Mouse (Mus musculus): ENCODE data around the gene Scaf11. TPM values are rescaled to one million over a fixed set of nuclear protein-coding genes. Genes with fewer than 3 reads are reported as not detected.

Scaf11 gene
- polyA plus RNA-seq, 1 experiment from 2014 or later: 33.3 TPM

GRCm38 (mm10) chr15:96459741-96460450, 747 bp downstream of the Scaf11 start:
- H3K9ac ChIP-seq (ENCODE audit: low read depth, low read length): peak overlapping the region; percentile 100
- H3K4me3 ChIP-seq (ENCODE audit: low read depth, low read length): peak overlapping the region; percentile 96
- no peaks in the 10 kb centered on the region for H3K27me3 ChIP-seq (ENCODE audit: control insufficient read depth, insufficient read depth, low read depth, low read length)
- H3K4me1 ChIP-seq (ENCODE audit: control insufficient read depth, low read depth, low read length): peaks cover 44% of the 10 kb centered on the region
- H3K9me3 ChIP-seq (replicated peaks; ENCODE audit: control insufficient read depth, low read length): no peaks in the 10 kb centered on the region
- peak overlapping the region; percentile 100 for H3K27ac ChIP-seq (ENCODE audit: low read length)
- peak; percentile 56 for ATAC-seq (ENCODE audit: low read depth)
- peak overlapping the region; percentile 65 for H3K4me2 ChIP-seq (ENCODE audit: low read depth, low read length)
- WGBS (ENCODE audit: insufficient replicate concordance): under 1% methylated on average over 58 of the region's 71 CpGs
- peaks cover 2% of the 10 kb centered on the region; the same call in 1 of the 2 replicates for H3K36me3 ChIP-seq (ENCODE audit: control insufficient read depth, insufficient read depth)

- H3K4me3 ChIP-seq (ENCODE audit: low read depth, low read length): peak overlapping the region; percentile 96; the same call in 1 of the 2 replicates
- H3K27ac ChIP-seq (ENCODE audit: low read length): 0 out of 2 replicates have a peak overlapping the region, but pooled peaks have one; percentile 1
- peaks cover 2% of the 10 kb centered on the region; the same call in 1 of the 2 replicates for H3K36me3 ChIP-seq (ENCODE audit: control insufficient read depth, insufficient read depth)
- no peaks in the 10 kb centered on the region for H3K27me3 ChIP-seq (ENCODE audit: control insufficient read depth, insufficient read depth, low read depth, low read length)
- WGBS (ENCODE audit: insufficient replicate concordance): 67% methylated on average over 3 of the region's 3 CpGs
- H3K4me2 ChIP-seq (ENCODE audit: low read depth, low read length): peak overlapping the region; percentile 65
- peaks cover 51% of the 10 kb centered on the region for H3K4me1 ChIP-seq (ENCODE audit: control insufficient read depth, low read depth, low read length)
- H3K9ac ChIP-seq (ENCODE audit: low read depth, low read length): no peak overlapping the region; the same call in 1 of the 2 replicates
- no peak for ATAC-seq (ENCODE audit: low read depth)
- no peaks in the 10 kb centered on the region for H3K9me3 ChIP-seq (replicated peaks; ENCODE audit: control insufficient read depth, low read length)
Measured at GRCm38 (mm10) chr15:96458273-96458672, 2.4 kb downstream of the Scaf11 start.

GRCm38 (mm10) chr15:96457338-96457664, 3.3 kb downstream of the Scaf11 start:
- no peak for ATAC-seq (ENCODE audit: low read depth)
- 22% methylated on average over 3 of the region's 3 CpGs for WGBS (ENCODE audit: insufficient replicate concordance)
- no peaks in the 10 kb centered on the region for H3K27me3 ChIP-seq (ENCODE audit: control insufficient read depth, insufficient read depth, low read depth, low read length)
- no peak overlapping the region for H3K9ac ChIP-seq (ENCODE audit: low read depth, low read length)
- H3K36me3 ChIP-seq (ENCODE audit: control insufficient read depth, insufficient read depth): peaks cover 2% of the 10 kb centered on the region; the same call in 1 of the 2 replicates
- H3K4me3 ChIP-seq (ENCODE audit: low read depth, low read length): no peak overlapping the region
- H3K4me2 ChIP-seq (ENCODE audit: low read depth, low read length): peak overlapping the region; percentile 13
- peaks cover 45% of the 10 kb centered on the region for H3K4me1 ChIP-seq (ENCODE audit: control insufficient read depth, low read depth, low read length)
- H3K27ac ChIP-seq (ENCODE audit: low read length): peak overlapping the region; percentile 65; the same call in 1 of the 2 replicates
- no peaks in the 10 kb centered on the region for H3K9me3 ChIP-seq (replicated peaks; ENCODE audit: control insufficient read depth, low read length)

GRCm38 (mm10) chr15:96456651-96457337, 3.8 kb downstream of the Scaf11 start:
- Histone ChIP-seq H3K27me3 (ENCODE audit: control insufficient read depth, insufficient read depth, low read depth, low read length) (no peaks in the 10 kb centered on the region), H3K4me3 (ENCODE audit: low read depth, low read length) (no peak overlapping the region), H3K4me2 (ENCODE audit: low read depth, low read length) (peak overlapping the region; percentile 17), H3K4me1 (ENCODE audit: control insufficient read depth, low read depth, low read length) (peaks cover 40% of the 10 kb centered on the region), H3K36me3 (ENCODE audit: control insufficient read depth, insufficient read depth) (peaks cover 6% of the 10 kb centered on the region), H3K27ac (ENCODE audit: low read length) (peak overlapping the region; percentile 76), H3K9me3 (replicated peaks; ENCODE audit: control insufficient read depth, low read length) (no peaks in the 10 kb centered on the region), H3K9ac (ENCODE audit: low read depth, low read length) (no peak overlapping the region)
- WGBS (ENCODE audit: insufficient replicate concordance): 59% methylated on average over 5 of the region's 5 CpGs
- no peak for ATAC-seq (ENCODE audit: low read depth)

GRCm38 (mm10) chr15:96455595-96456214, 4.9 kb downstream of the Scaf11 start:
- Histone ChIP-seq H3K4me3 (ENCODE audit: low read depth, low read length) (no peak overlapping the region), H3K9me3 (replicated peaks; ENCODE audit: control insufficient read depth, low read length) (no peaks in the 10 kb centered on the region), H3K36me3 (ENCODE audit: control insufficient read depth, insufficient read depth) (peaks cover 11% of the 10 kb centered on the region), H3K4me2 (ENCODE audit: low read depth, low read length) (peak overlapping the region; percentile 21; the same call in 1 of the 2 replicates), H3K9ac (ENCODE audit: low read depth, low read length) (no peak overlapping the region), H3K27me3 (ENCODE audit: control insufficient read depth, insufficient read depth, low read depth, low read length) (no peaks in the 10 kb centered on the region), H3K4me1 (ENCODE audit: control insufficient read depth, low read depth, low read length) (peaks cover 39% of the 10 kb centered on the region), H3K27ac (ENCODE audit: low read length) (peak overlapping the region; percentile 76)
- 30% methylated on average over 4 of the region's 4 CpGs for WGBS (ENCODE audit: insufficient replicate concordance)
- no peak for ATAC-seq (ENCODE audit: low read depth)

GRCm38 (mm10) chr15:96453346-96453745, 7.3 kb downstream of the Scaf11 start:
- 69% methylated on average over 1 of the region's 1 CpGs for WGBS (ENCODE audit: insufficient replicate concordance)
- no peak overlapping the region for H3K9ac ChIP-seq (ENCODE audit: low read depth, low read length)
- peak overlapping the region; percentile 12; the same call in 1 of the 2 replicates for H3K27ac ChIP-seq (ENCODE audit: low read length)
- H3K27me3 ChIP-seq (ENCODE audit: control insufficient read depth, insufficient read depth, low read depth, low read length): no peaks in the 10 kb centered on the region
- no peaks in the 10 kb centered on the region for H3K9me3 ChIP-seq (replicated peaks; ENCODE audit: control insufficient read depth, low read length)
- no peak overlapping the region for H3K4me3 ChIP-seq (ENCODE audit: low read depth, low read length)
- peaks cover 11% of the 10 kb centered on the region for H3K36me3 ChIP-seq (ENCODE audit: control insufficient read depth, insufficient read depth)
- no peak overlapping the region for H3K4me2 ChIP-seq (ENCODE audit: low read depth, low read length)
- ATAC-seq (ENCODE audit: low read depth): no peak
- H3K4me1 ChIP-seq (ENCODE audit: control insufficient read depth, low read depth, low read length): peaks cover 41% of the 10 kb centered on the region

- no peaks in the 10 kb centered on the region for H3K9me3 ChIP-seq (replicated peaks; ENCODE audit: control insufficient read depth, low read length)
- WGBS (ENCODE audit: insufficient replicate concordance): 78% methylated on average over 7 of the region's 7 CpGs
- H3K36me3 ChIP-seq (ENCODE audit: control insufficient read depth, insufficient read depth): peaks cover 21% of the 10 kb centered on the region
- H3K27ac ChIP-seq (ENCODE audit: low read length): peak overlapping the region; percentile 78
- H3K4me1 ChIP-seq (ENCODE audit: control insufficient read depth, low read depth, low read length): peaks cover 15% of the 10 kb centered on the region
- H3K27me3 ChIP-seq (ENCODE audit: control insufficient read depth, insufficient read depth, low read depth, low read length): no peaks in the 10 kb centered on the region
- H3K9ac ChIP-seq (ENCODE audit: low read depth, low read length): no peak overlapping the region
- peak; percentile 98 for ATAC-seq (ENCODE audit: low read depth)
- H3K4me3 ChIP-seq (ENCODE audit: low read depth, low read length): no peak overlapping the region
- no peak overlapping the region for H3K4me2 ChIP-seq (ENCODE audit: low read depth, low read length)
Measured at GRCm38 (mm10) chr15:96448656-96449299, 11.9 kb downstream of the Scaf11 start.

GRCm38 (mm10) chr15:96446785-96447184, 13.9 kb downstream of the Scaf11 start:
- Histone ChIP-seq H3K4me1 (ENCODE audit: control insufficient read depth, low read depth, low read length) (peaks cover 11% of the 10 kb centered on the region), H3K4me3 (ENCODE audit: low read depth, low read length) (no peak overlapping the region), H3K9ac (ENCODE audit: low read depth, low read length) (no peak overlapping the region), H3K36me3 (ENCODE audit: control insufficient read depth, insufficient read depth) (peaks cover 22% of the 10 kb centered on the region), H3K9me3 (replicated peaks; ENCODE audit: control insufficient read depth, low read length) (no peaks in the 10 kb centered on the region), H3K27ac (ENCODE audit: low read length) (no peak overlapping the region), H3K4me2 (ENCODE audit: low read depth, low read length) (no peak overlapping the region), H3K27me3 (ENCODE audit: control insufficient read depth, insufficient read depth, low read depth, low read length) (no peaks in the 10 kb centered on the region)
- 81% methylated on average over 10 of the region's 10 CpGs for WGBS (ENCODE audit: insufficient replicate concordance)
- ATAC-seq (ENCODE audit: low read depth): no peak

All from liver, embryonic 16.5 days (tissue).